Mouse (Mus musculus) CD4-positive, CD25-positive, alpha-beta regulatory T cell, adult 4 months (primary cell): ENCODE measurements around the gene Acaca. TPM values are rescaled to one million over a fixed set of nuclear protein-coding genes. Genes with fewer than 3 reads are reported as not detected.

Source experiments
- ATAC-seq: one replicate; pipeline ENCODE4 v1.8.0; 2017
- polyA plus RNA-seq, 2 experiments: library from polyadenylated mRNA; unstranded; fragments of 100-300 nt; shearing (Covaris generic); gene quantifications; one replicate each; pipeline ENCODE4 v1.2.1; 2017

Acaca gene
- polyA plus RNA-seq, 2 experiments from 2014 or later: 4.8 to 5.4 TPM

GRCm38 (mm10) chr11:84150884-84151283 is 21.4 kb downstream of the Acaca start:
- ATAC-seq: no peak

GRCm38 (mm10) chr11:84156535-84157262 is 27.2 kb downstream of the Acaca start:
- no peak for ATAC-seq

GRCm38 (mm10) chr11:84164123-84164522 is 34.7 kb downstream of the Acaca start:
- ATAC-seq: no peak

GRCm38 (mm10) chr11:84164561-84164960 is 35.1 kb downstream of the Acaca start:
- no peak for ATAC-seq

GRCm38 (mm10) chr11:84167046-84167526 is 37.6 kb downstream of the Acaca start, which contains the start of gene Gm11437:
Gm11437 (minus strand) TSS chr11:84167476.
- no peak for ATAC-seq

GRCm38 (mm10) chr11:84168701-84169288 is 39.3 kb downstream of the Acaca start:
- ATAC-seq: no peak

GRCm38 (mm10) chr11:84172539-84173435 is 43.3 kb downstream of the Acaca start:
- no peak for ATAC-seq

- no peak for ATAC-seq
Observed at GRCm38 (mm10) chr11:84178571-84178970, 49.1 kb downstream of the Acaca start.

GRCm38 (mm10) chr11:84179226-84179953 is 49.9 kb downstream of the Acaca start:
- peak; percentile 74 for ATAC-seq

- ATAC-seq: peak; percentile 63
Observed at GRCm38 (mm10) chr11:84179954-84180598, 50.6 kb downstream of the Acaca start.

- no peak for ATAC-seq
Observed at GRCm38 (mm10) chr11:84181286-84181685, 51.8 kb downstream of the Acaca start.

- ATAC-seq: no peak
Observed at GRCm38 (mm10) chr11:84188530-84188929, 59.1 kb downstream of the Acaca start.

GRCm38 (mm10) chr11:84190581-84191233 is 61.2 kb downstream of the Acaca start:
- ATAC-seq: no peak

GRCm38 (mm10) chr11:84193249-84193648 is 63.8 kb downstream of the Acaca start:
- ATAC-seq: no peak

- ATAC-seq: no peak
Observed at GRCm38 (mm10) chr11:84194751-84195150, 65.3 kb downstream of the Acaca start.

GRCm38 (mm10) chr11:84197607-84198402 is 68.3 kb downstream of the Acaca start:
- ATAC-seq: no peak

GRCm38 (mm10) chr11:84205776-84206175 is 76.3 kb downstream of the Acaca start:
- ATAC-seq: no peak

- no peak for ATAC-seq
Observed at GRCm38 (mm10) chr11:84210876-84211275, 81.4 kb downstream of the Acaca start.

GRCm38 (mm10) chr11:84218951-84219350 is 89.5 kb downstream of the Acaca start:
- ATAC-seq: no peak

GRCm38 (mm10) chr11:84243562-84243961 is 114.1 kb downstream of the Acaca start:
- ATAC-seq: no peak
